Mouse (Mus musculus) right cerebral cortex, postnatal 4 days (tissue): ENCODE data around the gene Map3k4.

ENCODE experiments used
- DNase-seq: peaks from one replicate; pipeline ENCODE4 v3.0.0-alpha.2; 2022

The Map3k4 gene

DNA sequence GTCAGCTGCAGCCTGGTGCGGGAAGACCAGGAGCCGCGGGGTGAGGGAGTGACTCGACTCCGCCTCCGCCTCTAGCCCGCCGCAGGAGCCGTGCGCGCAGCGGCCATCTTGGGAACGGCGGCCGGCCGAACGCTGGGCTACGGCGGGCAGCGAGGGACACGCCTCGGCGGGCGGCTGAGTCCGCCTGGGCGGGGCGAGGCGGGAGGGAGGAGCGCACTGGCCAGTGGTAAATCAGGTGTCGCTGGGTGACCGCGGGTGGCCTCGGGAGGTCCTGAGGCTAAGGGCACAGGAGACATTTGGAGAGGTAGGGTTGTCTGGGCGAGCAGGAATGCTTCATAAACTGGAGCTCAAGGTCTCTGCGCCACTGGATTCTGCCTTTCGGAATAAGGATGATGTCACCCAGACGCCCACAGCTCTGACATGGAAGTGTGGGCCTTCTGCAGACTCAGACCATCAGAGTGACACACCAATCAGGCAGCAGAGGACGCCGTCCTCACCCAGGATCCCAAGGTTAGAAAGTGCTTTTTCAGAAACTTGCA is at the start of gene Map3k4:
Gene Map3k4 (minus strand): TSS at position 134 of the 539 bp plus-strand sequence.
- DNase-seq: peak; percentile 91

DNA sequence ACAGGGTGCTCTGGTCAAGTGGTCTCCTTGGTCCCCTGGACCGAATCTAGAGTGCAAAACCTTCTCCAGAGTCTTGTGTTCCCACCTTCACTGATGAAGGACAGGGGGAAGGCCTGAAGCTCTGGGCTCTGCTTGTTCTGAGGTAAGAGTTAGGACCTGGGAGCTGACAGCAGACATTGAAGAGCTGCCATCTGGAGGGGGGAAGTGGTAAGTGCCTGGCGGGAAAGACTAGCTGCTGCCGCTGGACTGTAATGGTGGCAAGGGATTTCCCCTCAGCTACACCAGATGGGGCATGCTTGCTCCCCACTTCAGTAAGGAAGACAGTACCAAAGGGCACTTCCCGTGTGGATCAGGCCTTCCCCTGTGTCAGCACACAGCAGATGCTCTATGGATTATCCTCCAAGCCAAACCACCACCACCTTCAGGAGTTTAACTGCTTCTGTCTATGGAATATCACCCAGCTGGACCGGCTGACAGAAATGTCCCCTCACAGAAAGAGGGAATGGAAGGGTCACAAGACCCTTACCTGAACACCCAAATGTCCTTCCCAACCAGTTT is 48.9 kb upstream of the Map3k4 start:
- DNase-seq: peak; percentile 53

DNA sequence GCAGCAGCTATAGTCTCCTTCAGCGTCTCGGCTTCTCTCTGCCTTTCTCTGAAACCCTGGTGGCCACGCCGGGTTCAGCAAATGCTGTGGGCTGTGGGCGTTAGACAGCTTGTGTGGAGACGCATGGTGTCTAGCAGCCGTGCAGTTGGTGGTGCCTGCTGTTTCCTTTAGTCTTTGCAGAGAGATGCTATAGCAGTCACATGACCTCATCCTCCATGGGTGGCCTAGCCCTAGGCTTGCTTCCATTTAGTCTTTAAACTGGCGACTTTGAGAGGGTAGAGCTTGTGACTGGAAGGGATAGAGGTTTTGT is 45.8 kb upstream of the Map3k4 start:
- DNase-seq: peak; percentile 21

DNA sequence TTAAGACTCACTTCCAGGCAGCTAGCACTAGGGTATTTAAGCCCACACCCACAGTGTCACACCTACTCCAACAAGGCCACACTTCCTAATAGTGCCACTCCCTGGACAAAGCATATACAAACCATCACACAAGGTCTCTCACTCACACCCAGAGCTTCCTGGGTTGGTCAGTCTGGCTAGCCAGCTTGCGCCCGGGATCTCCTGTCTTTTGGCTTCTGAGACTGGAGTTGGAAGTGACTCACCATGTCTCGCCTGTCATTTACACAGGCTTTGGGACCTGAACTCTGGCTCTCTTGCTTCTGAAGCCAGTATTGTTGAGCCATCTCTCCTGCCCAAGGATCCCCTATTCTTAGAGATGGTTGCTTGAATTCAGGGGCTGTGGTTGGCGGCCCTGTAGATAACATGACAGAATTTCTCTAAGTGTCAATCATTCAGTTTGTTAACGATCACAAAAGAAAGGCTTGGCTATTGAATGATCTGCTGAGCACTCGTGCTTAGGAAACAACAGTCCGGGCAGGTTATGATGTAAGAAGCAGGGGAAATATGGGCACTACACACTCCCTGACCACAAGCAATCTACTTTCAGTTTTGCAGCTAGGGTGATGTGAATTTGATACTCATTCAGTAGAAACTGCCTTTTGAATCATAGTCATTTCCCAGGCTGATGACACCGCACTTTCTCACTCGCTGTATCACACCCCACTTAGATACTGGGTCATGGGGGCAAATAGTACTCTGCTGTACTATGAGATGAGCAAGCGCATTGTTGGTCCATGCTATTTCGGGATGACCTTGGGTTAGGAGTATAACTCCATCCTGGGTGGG is 45.2 kb upstream of the Map3k4 start:
- DNase-seq: no peak

DNA sequence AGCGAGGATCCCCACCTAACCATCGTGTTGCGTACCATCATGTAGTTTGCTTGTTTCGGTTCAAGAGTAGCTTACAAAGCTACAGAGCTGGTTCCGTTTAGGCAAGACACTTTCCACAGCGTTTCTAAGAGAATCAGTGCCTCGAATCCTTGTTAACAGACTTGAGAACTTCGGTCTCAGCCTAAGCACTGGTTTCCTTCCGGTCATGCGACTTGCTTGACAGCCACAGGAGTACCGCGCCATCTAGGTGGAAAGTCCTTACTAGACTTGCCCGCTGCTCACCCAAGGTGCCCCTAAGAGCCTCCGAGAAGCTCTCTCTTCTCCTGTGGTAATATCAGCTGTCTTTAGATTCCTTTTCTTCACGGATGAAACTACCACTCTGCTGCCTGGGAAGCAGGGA is 41.3 kb upstream of the Map3k4 start:
- DNase-seq: no peak

DNA sequence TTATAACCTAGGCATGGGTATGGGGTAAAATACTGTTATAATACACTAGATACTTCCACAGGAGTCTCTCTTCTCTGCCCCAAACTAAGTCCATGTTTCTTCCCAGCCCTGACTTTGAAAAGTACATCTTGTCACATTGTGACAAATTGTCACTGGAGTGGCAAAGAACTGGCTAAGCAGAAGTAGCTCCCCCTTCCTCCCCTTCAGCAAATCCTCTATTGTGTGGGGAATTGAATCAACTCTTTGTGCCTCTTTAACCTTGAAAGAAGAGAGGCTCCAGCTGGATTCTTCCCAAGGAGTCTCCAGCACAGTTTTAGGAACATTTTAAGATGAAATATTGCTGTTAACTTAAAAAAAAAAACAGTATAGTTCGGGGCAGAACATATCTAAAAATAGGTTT is 34.2 kb upstream of the Map3k4 start:
- no peak for DNase-seq

DNA sequence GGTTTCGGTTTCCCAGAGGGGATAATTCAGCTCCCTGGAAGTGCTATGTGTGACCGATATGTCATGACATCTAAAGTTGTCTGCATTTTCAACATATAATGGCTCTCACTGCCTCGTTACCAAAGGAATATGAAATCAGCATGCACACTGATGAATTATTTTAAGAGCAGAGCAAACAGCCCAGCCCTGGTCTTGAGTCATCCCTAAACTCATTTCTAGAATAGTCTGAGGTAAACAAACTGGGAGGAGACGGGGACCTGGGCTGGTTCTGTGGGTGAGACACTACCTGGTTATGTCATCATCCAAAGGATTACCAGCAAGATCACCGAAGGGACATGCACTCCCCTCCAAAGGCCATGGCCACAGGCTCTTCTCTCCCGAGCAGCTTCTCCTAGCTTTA is 33.0 kb upstream of the Map3k4 start:
- DNase-seq: no peak

DNA sequence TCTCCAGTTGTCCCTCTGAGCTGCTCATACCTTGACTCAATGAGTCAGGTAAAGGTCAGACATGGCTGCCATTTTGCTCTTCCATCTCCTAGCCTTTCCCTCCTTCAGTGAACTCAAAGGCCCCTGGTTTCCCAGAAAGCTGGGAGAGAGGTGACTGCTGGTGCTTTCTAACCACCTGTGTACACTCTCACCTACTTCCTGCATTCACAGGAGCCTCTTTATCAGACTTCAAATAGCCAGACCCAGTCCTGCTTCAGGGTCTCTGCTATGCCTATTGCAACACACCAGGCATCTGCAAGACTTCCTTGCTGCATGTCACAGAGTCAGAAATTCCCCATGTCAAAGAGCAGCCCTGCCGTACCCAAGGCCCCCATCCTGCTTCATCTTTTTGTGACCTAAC is 28.9 kb upstream of the Map3k4 start:
- no peak for DNase-seq

DNA sequence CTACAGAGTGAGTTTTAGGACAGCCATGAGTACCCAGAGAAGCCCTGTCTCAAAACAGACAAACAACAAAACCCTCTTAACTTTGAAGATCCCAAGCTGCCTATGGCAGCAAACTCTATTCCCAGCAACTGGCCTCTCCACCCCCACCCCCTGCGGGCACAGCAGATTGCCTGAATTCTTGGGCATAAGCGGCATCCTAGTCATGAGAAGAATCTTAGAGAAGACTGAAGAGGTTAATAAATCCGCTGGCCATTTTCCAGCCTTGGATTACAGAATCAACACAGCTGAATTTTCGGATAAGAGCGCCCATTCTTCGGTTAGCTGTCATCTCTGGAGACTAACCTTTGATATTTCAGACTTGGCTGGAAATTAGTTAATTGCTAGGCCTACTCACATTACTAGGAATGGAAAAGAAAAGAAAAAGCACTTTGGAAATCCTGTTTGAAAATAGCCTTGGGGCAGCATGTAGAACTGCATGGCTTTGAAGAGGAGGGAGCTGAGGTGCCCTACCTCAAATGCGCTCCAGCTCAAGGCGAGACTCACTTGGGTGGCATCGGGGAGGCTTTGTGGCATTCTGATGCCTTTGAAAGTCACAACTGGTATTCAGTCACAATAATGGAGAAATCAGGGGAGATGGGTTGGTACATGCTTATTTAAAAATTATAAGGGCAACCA is 25.2 kb upstream of the Map3k4 start:
- no peak for DNase-seq

DNA sequence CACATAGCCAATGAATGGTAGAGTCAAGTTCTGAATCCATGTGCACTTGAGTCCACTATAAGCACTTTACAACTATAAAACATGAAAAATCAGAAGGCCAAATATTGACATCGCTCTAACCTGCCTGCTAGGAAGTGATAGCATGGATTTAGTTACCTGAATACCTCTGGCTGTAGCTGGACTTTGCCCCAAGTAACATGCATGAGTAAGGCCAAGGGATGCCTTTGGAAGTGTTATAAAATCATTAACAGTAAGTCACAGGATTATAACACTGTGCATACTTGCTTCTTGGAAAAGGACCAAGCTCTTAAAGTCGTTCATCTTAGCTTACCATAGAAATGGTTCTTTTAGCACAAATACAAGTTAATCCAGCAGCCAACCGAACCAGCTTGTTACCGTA is 18.6 kb upstream of the Map3k4 start:
- DNase-seq: no peak

DNA sequence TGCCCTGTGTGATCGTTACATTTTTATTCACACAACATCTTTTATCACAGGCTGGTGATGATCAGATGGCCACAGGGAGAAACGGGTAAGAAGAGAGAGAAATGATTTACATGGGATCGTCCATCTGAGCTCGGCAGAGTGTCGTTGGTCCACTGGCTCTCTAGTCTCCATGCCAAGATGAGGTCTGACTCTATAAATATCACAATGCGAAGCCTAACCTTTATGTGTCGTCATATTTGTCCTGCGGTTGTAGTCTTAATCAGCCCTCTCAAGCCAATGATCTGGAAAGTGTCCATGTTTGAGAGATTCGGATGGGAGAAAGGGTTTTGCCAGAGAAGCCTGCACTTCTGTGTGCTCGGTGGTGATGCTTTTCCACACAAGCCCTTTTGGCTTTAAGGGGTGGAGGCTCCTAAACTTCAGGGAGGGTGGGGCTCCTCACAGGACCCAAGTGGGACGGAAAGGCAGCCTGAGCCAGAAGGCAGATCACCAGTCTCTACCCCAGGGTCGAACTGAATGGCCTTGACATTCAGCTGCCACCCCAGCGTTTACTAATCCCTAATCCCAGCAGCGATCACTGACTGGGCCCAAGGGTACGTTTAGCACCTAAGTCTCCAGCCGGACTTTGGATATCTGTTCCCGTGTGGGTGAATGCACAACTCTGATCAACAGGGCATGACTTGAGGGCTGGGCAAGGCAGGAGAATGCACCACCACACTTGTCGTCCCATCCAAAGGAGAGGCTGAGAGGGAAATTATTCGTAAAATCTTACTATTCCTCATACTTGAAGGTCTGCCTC is 17.7 kb upstream of the Map3k4 start:
- no peak for DNase-seq

DNA sequence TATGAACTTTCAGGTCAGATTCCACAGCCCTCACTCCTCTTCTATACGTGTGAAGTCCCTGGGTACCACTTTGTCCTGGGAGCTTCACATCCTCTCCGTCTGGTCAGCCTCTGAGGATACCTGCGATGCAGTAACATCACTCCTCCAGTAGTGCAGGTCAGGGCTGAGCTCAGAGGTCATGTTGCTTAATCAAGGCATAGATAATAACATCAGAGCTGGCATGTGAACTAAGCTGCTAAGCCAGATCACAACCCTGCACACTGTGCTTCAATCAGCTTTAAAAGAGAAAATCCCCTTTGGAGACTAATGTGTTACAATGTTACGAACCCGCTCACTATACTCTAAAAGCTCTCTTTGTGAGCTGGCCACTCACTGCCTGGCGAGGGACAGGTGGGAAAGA is 16.5 kb upstream of the Map3k4 start:
- no peak for DNase-seq

DNA sequence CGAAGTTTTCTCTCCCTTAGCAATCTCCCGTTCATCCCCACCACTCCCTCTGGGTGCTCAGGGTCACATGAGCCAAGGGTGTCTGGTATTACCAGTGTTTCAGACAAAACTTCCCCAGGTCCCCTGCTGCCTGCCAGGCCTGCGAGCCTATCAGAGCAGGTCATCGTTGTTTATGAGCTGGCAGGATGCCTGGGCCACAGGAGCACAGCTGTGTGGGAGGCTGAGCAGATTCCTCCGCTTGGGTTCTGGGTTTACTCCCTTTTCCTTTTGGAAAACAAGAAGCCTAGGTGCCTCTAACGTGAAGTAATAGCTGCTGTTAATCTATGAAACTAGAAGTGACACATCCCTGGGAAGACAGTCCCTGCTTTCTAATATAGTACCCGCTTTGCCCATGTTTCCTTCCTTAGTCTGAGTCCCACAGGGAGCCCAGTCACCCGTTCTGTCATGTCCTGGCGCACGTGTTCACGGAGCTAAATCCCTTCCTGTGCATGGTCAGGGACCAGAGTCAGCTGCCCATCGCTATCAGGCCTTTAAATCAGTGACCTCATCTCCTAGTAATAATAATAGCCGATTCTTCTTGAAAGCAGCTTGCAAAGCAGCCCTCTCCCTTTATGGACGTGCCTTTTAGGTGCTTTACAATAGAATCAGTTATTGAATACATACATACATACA is 9.4 kb upstream of the Map3k4 start:
- peak; percentile 17 for DNase-seq

DNA sequence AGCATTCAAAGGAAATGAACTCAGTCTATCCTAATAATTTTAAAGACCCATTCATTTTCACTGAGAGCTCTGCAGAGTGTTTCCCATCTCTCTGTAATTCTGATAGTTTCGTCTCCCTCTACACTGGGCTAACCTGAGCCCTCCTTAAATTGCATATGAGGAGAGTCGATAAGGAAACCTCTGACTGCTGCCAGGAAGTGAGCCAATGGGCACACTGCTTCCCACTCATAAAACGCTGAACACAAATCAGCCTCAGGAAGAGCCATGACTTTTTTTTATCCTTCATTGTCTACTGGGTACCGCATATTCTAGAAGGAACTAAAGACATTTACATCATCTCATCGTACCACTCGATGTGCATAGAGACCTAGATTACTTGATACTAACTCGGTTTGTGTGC is 1.2 kb upstream of the Map3k4 start:
- DNase-seq: no peak

DNA sequence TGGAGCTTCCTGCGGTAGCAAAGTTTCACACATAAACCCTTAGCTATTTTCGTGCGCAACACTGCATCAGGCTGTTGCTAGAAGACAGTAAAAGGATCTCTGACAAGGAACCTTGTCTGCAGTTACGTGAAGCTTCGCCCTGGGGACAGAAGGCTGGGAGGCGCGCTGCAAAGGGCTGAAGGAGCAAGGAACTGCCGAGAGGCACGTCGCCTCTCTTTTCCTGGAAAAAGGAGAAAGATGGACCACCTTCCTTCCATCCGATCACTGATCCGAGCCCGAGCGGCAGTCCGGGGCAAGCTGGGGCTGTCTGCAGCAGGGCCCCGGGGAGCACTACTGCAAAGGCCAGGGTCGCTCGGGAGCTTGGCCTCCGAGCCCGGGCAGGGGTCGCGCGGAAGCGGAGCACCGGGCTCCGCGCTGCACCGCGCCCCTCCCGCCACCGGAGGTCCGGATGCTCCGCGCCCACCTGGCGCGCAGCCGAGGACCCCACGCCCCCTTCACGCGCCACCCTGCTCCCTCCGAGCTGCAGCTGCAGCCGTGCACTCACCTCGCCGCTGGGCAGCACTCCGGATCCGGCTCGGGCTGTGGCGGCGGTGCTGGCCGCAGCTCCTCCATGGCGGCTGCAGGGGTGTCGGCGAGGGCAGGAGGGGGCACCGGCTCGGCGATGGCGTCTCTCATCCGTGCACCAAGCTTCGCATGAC is 493 bp downstream of the Map3k4 start:
- DNase-seq: no peak

DNA sequence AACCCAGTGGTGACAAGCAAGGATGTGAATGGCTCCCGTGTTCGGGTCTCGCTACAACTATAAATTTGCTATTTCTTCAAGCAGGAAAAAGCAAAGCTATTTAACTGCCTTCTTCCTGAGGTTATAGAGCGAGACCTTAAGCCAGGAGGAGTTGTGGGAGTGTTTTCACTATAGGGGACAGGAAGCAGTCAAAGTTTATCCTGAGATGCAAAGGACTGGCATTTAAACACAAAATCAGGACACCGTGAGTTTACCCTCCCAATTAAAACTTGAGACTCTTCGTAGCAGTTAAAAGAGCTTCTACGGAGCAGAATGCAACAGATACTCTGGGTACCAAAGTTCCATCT is 1.0 kb downstream of the Map3k4 start:
- no peak for DNase-seq

DNA sequence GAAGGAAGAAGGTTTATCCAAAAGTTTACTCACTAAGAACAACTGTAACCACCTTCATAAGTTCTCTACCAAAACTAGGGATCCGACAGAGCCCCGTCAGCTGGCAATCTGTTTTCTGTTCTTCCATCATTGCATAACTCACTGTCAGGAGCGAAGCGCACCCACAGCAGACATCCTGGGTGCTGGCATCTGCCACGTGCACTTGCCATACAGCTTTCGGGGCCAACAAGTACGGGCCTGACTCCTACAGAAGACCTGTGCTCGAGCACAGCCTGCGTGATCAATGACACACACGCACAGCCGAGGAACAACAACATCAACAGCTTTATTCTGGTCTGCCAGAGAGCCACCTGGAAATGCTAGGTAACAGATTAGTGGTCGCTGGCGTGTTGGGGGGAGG is 2.3 kb downstream of the Map3k4 start:
- DNase-seq: no peak

DNA sequence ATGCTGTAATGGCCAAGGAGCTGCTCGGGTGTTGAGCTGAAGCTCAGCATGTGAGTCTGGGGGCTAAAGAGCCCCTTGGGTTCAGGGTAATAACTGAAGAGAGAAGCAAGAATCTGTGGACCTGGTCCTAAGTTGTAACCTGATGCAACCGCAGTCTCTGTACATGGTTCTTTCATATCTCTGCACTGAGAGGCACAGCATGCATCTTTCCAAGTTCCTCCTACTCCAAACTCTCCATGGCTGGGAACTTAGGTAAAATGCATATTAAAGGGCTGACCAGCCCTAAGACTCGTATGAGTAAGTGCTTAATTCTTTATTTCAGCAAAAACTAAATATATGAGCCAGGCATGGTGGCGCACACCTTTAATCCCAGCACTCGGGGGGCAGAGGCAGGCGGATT is 6.3 kb downstream of the Map3k4 start:
- DNase-seq: no peak

DNA sequence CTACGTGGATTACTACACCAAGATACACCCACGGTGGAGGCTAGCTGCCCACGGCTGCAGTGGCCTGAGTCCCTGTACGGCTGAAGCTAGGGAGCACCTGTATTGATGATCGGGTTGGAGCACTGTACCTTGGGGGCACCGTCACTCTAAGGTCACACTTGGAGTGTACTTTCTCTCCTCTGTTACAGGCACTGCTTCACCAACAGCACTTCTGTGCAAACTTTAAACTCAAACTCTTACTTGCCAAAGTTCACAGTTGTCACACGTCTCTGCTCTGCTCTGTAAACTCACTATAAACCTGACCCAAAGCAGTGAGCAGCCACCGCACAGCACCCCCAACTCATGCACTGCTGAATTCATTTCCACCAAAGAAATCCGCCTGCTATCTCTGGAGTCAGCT is 9.1 kb downstream of the Map3k4 start:
- DNase-seq: no peak

DNA sequence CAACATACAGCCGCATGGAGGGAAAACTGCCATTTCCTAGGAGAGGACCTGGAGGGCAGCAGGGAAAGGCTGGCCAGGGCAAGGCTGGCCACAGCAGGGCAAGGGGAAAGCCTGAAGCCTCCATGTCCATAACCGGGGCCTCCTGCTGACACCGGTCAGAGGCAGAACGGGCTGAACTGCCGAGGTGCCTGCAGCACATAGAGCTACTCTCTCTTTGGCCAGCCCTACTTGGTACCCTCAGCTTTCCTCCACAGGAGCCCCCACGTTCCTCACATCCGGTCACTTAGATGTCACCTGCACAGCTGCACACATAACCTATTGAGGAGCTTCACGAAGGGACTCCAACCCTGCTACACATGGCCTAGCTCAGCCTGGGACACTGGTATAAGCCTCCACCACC is 9.5 kb downstream of the Map3k4 start:
- DNase-seq: no peak

DNA sequence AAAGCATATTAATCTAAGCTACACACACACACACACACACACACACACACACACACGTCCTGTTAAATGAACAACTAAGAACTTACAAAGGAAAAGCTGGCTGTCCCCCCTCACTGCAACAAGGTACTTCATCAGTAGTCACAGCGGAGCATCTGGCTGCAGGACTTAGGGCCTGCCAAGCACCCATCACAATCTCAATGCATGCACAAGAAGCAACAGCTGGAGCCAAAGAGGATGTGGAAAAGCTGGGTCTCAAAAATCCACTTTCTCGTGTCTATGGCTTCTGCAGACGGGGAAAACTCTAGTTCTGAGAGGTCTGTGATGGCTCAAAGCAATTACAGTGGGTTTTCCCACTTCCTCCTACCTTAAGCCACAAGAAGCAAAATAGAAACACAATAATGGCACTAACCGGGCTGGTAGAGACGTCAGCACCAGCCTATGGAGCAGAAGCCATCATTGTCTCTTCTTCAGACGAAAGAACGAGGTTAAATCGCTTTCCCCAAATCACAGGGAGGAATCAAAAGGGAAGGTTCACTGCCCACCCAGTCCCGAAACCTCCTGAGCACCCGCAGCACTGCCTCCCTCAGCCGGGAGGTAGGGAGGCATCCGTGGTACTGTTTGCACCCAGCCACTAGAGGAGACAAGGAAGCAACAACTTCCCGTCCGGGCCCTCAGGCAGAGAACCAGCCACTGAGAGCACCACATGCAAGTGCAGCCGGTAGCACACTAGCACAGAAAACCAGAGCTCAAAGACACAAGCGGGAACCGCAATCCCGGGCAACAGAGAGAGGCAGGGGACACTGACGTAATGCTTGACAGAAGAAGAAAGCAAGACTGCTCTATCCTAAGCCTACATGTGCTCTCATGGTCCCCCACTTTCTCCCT is 11.1 kb downstream of the Map3k4 start:
- DNase-seq: no peak
